Mouse (Mus musculus) left cerebral cortex, adult 8-10 months (tissue): ENCODE data around the gene Phf3. TPM values are rescaled to one million over a fixed set of nuclear protein-coding genes. Genes with fewer than 3 reads are reported as not detected.

Experiments used
- DNase-seq, 2 experiments: peaks; one replicate each; pipeline ENCODE4 v3.0.0; 2022; ENCODE audit warnings: low spot score in 2 of 2
- total RNA-seq, 4 experiments: library from RNA; stranded (reverse); gene quantifications; 2 replicates each; pipeline ENCODE4 v1.2.4; 2022

Gene Phf3
- total RNA-seq, 4 experiments from 2014 or later, result 78.8 to 94.6 (median 80.7) TPM

GRCm38 (mm10) chr1:30832778-30833177 lies 40.9 kb downstream of the Phf3 start:
- DNase-seq, result no peak

DNA sequence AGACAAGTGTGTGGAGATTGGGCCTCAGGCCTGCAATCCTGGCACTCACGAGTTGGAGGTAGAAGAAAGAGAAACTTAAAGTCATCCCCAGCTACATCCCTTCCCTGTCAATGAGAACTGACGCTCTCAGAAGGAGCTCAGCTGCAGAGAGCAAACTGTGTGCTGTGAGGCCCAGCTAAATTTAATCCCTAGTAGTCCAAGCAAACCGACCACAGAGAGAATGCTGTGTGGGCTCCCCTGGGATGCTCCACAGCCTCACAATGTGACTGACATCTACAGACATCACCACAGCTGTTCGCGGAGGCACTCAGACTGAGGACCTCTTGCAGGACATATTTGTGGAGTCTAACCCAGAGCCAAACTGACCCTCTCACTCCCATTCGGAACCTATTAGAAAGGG lies 54.3 kb downstream of the Phf3 start:
- no peak for DNase-seq

- DNase-seq, result no peak
Observed at GRCm38 (mm10) chr1:30815609-30816008, 58.1 kb downstream of the Phf3 start.

- DNase-seq, result no peak
Observed at GRCm38 (mm10) chr1:30814987-30815386, 58.7 kb downstream of the Phf3 start.

DNA sequence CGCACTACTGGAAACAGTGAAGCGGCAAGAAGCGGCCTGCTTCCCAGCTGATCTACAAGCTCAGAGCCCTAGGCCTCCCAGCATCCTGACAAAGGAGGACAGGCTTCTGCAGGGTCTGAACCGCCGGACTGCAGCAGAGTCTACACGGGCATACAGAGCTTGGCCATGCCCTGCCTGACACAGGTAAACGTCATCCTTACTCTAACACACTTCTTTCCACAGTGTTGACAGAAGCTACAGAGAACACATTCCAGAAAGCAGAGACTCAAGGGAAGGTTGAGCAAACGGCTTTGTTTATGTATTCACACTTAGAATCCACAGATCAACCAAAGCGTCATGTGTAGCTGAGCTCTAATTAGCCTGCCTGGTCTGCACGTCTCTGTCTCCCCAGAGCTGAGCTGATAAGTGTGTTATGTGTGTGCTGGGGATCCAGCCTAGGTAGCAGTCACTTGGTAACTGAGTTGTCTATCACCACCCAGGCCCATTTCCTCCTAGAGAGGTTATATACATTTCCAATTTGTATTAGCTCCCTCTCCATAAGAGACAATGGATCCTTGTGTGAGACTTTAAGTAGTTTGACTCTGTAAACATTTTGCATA lies 65.5 kb downstream of the Phf3 start:
- DNase-seq, result no peak

GRCm38 (mm10) chr1:30805688-30806285 lies 67.9 kb downstream of the Phf3 start:
- no peak for DNase-seq

DNA sequence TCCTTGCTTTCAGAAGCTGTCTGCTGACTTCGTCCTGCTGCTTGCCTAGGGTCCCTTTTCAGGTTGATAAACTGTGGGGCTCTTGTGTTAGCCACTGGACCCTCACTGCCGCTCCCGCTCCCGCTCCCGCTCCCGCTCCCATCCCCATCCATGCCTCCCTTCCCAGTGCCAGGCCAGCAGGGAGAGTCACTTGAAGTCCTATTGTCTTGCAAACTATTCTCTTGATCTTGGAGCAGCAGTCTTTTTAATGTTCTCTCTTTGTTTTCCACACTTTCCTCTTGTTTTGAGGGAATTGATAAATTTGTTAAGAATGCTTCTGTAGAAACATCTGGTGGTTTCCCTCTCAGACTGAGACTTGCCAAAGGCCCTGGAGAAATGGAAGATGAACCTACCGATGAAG lies 68.8 kb downstream of the Phf3 start:
- no peak for DNase-seq

GRCm38 (mm10) chr1:30801911-30802310 lies 71.8 kb downstream of the Phf3 start:
- DNase-seq, result no peak

DNA sequence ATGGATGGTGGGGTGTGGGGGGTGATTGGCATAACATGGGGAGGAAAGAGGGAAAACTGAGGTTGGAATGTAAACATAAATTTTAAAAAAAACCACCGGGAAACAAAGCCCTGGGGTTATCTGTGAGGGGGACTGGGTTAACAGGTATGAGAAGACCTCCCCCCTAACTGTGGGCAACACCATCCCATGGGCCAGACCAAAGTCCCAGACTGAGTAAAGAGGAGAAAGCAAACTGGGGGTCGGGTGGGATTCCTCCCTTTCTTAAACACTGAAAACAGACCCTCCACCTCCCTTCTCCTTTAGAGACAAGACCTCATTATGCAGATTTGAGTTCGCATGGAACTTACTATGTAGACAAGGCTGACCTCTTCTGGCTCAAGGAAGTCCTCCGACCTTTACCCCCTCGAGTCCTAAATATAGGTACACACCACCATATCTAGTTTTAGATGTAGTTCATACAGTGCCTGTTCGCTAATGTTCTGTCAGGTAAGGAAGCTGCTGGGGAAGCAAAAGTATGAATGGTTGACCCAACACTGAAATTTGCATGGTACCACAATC lies 74.4 kb downstream of the Phf3 start:
- no peak for DNase-seq

- DNase-seq, result no peak
Observed at GRCm38 (mm10) chr1:30794606-30795005, 79.1 kb downstream of the Phf3 start.

DNA sequence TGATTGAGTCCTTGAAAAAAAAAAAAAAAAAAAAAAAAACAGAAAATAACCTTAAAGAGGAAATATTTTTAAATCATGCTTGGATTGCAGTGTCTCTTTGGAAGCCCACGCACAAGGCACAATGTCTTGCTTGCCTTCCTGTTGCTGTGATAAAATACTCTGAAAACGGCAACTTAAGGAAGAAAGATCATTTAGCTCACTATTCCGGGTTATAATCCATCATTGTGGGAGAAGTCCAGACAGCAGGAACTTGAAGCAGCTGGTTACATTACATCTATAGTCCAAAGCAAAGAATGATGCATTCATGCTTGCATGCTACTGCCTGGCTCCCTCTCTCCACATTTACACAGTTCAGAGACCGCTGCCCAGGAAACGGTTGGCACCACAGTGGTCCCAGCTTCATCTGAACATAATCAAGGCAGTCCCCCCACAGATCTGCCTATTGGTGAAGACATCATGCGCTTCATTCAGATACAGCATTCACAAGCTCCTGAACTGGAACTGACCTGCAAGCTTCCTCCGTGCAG lies 80.3 kb downstream of the Phf3 start:
- no peak for DNase-seq

DNA sequence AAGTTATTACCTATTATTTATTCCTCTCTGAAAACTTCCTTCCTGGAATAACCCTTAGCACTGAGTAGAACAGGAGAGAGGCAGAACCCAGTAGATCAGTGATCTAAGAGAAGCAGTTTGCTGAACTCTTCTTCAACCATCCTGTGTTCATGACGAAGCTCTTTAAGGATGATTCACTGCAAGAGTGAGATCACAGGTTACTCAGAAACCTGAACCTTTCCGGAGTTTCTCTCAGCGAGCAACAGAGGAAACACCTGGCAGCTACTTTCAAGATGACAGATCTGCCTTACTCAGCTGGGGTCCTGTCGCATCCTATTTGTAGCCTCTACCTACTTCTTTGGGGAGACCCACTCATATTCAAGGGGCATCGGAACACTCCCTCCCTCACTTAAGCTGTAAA lies 80.8 kb downstream of the Phf3 start:
- DNase-seq, result no peak

- no peak for DNase-seq
Observed at GRCm38 (mm10) chr1:30790220-30790619, 83.5 kb downstream of the Phf3 start.

- DNase-seq, result no peak
Observed at GRCm38 (mm10) chr1:30789689-30790088, 84.0 kb downstream of the Phf3 start.

DNA sequence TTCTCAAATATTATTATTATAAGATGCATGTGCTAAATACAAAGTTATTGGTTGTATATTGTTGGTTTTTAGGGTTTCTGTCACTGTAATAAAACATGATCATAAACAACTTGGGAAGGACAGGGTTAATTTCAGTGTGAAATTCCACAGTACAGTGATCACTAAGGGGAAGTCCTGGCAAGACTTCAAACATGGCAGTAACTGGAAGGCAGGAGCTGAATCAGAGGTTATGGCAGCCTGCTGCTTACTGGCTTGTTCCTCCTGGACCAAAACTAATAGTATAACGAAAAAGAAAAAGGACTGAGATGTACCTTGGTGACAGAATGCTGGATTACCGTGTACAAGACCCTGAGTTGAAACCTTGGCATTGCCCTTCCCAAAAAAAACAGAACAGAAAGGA lies 84.7 kb downstream of the Phf3 start:
- no peak for DNase-seq

GRCm38 (mm10) chr1:30786583-30786982 lies 87.1 kb downstream of the Phf3 start:
- no peak for DNase-seq

DNA sequence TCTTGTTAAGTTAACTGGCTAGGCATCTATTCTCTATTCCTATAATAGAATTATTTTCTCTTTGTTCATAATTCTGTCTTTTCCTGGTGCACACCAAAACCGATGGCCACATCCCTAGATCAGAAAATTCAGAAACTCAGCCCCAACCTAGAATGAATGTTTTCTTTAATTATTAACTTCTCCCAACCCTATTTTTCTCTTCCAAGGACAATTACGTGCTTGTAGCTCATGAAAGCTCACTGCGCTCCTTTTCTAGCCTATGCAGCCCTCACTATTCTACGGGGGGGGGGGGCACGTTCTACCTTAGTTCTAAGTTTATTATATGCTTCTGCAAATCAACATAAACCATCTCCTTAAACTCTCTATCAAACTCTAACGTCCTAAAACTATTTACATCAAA lies 90.0 kb downstream of the Phf3 start:
- no peak for DNase-seq

DNA sequence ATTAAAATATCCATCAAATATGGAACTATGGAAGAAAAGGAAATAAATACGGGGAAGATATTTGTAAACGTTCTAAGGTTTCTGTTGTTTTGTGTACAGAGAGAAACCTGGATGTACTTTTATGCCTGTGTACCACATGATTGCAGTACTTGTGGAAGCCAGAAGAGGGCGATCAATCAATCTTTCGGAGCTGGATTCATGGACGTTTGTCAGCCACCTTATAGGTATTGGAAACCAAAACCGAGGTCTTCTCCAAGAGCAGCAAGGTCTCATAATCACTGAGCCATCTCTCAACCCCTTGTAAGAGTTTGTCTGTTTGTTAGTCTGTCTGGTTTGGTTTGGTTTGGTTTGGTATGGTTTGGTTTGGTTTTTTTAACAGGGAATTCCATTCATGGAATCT lies 93.4 kb downstream of the Phf3 start:
- no peak for DNase-seq

DNA sequence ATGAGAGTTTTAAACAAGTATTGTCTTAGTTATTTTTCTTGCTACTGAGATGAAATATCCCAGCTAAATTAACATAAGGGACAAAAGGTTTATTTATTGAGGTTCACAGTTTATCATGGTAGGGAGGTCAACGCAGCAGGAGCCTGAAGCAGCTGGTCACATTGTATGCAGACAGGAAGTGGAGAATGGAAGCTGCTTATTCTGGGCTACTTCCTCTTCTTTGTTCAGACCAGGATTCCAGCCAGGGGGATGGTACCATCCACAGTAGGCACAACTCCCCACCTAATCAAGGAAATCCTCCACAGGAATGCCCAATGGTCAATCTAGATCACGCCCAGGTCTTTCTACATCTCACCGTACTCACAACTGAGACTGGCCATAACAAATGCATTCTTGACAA lies 94.2 kb downstream of the Phf3 start:
- no peak for DNase-seq

DNA sequence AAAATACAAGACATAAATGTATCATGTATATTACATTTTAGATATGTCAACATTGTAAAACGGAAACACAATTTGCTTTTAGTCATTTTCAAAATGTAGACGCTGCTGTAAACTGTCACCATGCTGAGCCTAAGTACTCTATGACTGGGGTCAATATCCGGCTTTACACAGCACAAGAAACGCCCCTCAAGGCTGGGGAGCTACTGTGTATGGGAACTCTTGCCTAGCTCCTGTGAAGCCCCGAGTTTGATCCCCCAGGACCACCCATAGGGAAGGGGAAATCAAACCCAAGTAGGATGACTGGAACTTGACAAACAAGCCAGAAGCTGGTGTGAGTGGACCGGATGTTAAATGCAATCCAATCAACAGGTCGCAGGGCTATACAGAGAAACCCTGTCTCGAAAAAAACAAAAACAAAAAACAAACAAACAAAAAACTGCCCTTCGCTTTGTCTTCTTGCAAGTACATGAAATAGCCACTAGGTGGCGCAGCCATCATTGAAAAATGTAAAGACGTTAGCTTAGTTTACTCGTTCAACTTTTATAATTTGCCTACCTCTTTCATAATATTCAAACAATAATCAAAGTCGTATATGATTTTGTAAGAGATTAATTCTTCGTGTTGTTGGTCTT lies 95.2 kb downstream of the Phf3 start:
- DNase-seq, result no peak

- no peak for DNase-seq
Observed at GRCm38 (mm10) chr1:30776196-30776595, 97.5 kb downstream of the Phf3 start.

- no peak for DNase-seq
Observed at GRCm38 (mm10) chr1:30773662-30774061, 100.1 kb downstream of the Phf3 start.

- DNase-seq, result no peak
Observed at GRCm38 (mm10) chr1:30772851-30773250, 100.9 kb downstream of the Phf3 start.
